Mouse (Mus musculus): ENCODE results near the gene Cds2.
"Not testable (repeated sequence)": the region's sequence is repeated elsewhere in the genome, so short reads cannot be mapped to it uniquely, and the experiment has no call there.

Cds2 gene

GRCm38 (mm10) chr2:132293694-132294450 lies 30.9 kb downstream of the Cds2 start:
- DNase-seq = no peak

GRCm38 (mm10) chr2:132298250-132298649 lies 35.3 kb downstream of the Cds2 start:
- DNase-seq = no peak

- no peak for DNase-seq
These were observed 38.5 kb downstream of the Cds2 start for GRCm38 (mm10) chr2:132301436-132301835.

GRCm38 (mm10) chr2:132305165-132305564 lies 42.2 kb downstream of the Cds2 start:
- peak in 1 of 2 experiments; percentile 11 for DNase-seq

DNA sequence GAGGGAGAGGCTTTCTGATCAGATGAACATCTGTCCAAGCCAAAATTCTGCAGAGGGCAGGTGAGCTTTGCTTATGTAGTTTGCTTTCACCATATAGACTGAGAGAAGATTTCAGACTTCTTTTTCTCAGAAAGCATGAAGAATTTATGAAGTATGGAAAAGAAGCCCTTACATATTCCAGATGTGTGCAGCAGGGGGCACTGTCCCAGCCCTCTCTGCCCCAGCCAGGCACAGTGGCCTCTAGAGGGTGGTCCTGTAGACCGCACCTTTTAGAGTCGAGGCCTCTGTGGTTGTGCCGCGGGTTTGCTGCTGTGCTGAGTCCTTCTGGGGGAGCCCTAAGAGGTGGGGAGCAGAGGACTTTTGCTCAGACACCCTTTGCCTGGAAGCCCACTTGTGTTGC lies 43.0 kb downstream of the Cds2 start:
- DNase-seq = peak in 1 of 2 experiments; percentile 34

DNA sequence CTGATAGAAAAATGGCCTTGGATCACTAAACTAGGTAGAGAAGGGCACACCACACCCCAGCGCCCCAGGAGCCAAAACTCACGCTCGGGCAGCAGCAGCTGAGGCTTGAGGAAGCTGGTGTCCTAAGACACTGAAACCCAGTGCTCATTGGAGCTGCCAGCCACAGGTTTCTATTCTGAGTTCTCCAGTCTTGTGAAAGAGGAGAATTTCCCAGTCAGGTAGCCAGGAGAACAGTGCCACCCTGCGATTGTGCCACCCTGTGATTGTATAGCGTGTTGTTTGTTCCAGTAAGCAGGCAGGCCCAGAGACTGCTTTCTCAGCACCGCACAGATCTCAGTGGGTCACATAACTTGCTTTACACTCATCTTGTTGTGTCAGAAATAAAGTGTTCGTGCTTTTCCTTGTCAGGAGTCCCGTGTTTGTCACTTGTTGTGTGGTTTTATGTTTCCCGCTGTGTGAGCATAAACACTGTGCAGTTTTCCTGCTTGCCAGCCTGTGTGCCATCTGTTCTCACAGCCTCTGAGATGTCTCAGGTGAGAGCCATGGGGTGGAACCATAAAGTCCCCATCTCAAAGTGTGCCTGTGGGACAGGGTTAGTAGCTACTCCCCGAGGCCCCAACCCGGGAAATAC lies 44.4 kb downstream of the Cds2 start:
- peak in 1 of 2 experiments; percentile 25 for DNase-seq

DNA sequence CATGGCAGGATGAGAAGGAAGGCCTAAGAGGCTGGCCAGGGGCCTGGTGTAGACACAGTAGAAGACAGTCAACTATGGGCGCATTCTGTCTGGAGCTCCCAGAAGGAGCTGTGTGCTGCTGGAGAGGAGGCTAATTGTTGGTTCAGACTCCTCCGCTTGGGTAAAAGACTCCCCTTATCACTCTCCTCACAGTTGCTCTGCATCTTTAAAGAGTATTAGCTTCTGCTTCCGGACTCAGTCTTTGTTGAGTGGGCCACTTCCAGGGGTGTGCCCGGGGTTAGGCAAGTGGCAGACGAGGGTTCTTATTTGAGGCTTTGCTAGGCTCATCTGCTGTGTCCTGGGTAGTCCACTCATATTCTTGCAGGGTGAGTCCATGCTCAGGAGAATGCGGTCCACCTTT lies 45.9 kb downstream of the Cds2 start:
- no peak for DNase-seq

- peak in 1 of 2 experiments; percentile 5 for DNase-seq
These were observed 46.5 kb downstream of the Cds2 start for GRCm38 (mm10) chr2:132309398-132309930.

DNA sequence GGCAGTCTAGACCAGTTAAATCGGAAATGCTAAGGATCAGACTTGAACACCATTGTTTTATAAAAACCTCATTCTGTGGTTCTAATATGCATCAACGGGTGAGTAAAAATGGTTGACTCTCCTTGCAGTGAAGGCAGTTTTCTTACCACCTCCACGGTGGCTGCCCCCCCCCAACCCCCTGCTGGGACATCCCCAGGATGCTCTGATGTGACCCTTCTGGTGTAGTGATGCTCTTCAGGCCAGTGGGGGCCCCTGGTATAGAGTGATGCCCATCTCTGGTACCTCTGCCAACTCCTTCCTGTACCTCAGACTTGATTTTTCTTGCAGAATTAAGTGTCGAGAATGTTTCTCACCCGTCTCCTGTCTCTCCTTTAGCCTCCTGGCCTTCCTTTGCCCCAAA lies 49.7 kb downstream of the Cds2 start:
- DNase-seq = peak in 1 of 2 experiments; percentile 27

DNA sequence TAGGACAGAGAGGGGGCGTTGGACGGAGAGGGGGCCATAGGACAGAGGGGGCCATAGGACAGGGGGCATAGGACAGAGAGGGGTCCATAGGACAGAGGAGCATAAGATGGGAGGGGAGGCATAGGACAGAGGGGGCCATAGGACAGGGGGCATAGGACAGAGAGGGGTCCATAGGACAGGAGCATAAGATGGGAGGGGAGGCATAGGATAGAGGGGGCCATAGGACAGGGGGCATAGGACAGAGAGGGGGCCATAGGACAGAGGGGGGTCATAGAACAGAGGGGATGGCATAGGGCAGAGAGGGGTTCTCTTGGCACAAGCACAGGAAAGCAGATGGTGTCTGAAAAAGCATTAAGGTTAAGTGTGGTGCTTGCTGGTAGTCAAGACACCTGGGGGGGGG lies 50.6 kb downstream of the Cds2 start:
- DNase-seq = peak in 1 of 2 experiments; percentile 6

DNA sequence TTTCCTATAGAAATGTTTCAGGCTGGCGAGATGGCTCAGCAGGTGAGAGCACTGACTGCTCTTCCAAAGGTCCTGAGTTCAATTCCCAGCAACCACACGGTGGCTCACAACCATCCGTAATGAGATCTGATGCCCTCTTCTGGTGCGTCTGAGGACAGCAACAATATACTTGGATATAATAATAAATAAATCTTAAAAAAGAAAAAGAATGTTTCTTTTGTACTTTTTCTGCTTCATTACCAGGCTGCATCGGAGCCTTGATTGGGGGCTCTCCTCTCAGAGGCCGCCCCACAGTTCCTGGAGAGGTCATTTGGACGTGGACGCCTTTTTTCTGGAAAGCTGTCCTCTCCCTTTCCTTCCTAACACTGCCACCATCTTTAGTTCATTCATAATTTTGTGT lies 51.1 kb downstream of the Cds2 start:
- not testable (repeated sequence) for DNase-seq

DNA sequence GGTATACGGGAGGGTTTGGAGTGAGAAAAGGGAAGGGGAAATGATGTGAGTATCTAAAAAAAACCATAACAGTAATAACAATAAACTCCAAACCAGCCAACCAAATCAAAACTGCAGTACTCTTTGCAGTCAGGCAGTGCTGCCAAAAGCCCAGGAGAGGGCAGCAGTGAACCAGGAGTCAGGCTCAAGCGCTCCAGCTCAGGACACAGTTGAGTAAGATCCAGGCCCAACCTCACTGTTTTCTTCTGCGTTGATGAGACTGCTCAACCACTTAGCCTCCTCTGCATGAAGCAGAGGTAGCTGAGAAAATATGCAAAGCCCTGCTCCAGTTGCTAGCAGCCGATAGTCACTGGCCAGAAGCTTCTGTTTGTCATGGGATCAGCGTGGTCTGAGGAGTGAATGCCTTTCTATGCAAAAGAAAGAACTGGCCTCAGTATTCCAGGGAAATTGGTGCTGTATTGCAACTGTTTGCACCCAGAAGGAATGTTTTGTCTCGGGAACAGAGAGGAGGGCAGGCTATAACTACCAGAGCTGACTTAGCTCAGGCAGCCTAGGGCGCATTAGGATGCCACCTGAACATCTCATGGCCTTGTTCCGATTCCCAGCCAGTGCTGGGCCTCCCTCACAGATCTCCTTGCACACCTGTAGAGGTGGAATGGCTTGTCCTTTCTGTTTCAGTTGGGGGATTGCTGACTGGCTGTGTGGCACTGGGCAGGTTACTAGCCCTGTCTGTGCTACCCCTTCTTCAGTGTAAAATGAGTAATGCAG lies 53.3 kb downstream of the Cds2 start:
- DNase-seq = peak; percentile 68 to 70

GRCm38 (mm10) chr2:132317178-132317577 lies 54.2 kb downstream of the Cds2 start:
- DNase-seq = no peak

- no peak for DNase-seq
These were observed 57.6 kb downstream of the Cds2 start for GRCm38 (mm10) chr2:132320516-132320915.

GRCm38 (mm10) chr2:132323541-132323940 lies 60.6 kb downstream of the Cds2 start:
- DNase-seq = no peak

GRCm38 (mm10) chr2:132337202-132337601 lies 74.3 kb downstream of the Cds2 start:
- no peak for DNase-seq

DNA sequence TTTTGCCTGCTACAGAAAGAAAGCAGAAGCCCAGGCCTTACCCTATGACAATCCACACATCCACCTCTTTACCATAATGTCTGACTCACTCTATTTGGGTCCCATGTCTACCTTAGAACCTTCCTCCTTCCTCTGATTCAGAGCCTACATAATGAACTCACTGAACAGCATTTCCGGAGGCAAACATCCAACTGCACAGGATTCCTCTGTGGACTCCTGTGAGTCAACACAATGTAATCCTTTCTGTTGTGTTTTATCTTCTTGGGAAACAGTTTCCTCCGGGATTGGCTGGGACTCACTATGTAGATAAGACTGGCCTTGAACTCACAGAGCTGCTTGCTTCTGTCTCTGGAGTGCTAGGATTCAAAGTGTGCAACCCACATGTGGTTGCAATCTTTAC lies 77.4 kb downstream of the Cds2 start:
- no peak for DNase-seq

- no peak for DNase-seq
These were observed 78.3 kb downstream of the Cds2 start for GRCm38 (mm10) chr2:132341293-132341692.

DNA sequence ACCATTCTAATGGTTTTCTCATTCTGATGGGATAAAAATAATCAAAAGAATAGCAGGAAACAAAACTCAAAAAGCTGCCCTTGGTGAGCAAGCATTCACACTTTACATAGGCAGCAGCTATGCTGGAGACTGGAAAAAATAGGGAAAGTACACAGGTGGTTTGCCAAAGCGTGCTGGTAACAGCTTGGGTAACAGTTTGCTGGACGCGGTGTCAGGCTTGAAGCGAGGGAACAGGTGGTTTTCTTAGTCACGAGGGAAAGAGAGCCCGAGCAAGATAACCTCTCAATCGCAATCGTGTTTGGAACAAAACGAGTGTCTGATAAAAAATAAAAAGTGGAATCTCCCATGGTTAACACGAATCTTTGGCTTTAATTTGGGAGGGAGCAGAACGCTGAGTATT lies 80.9 kb downstream of the Cds2 start:
- DNase-seq = no peak

Measured in kidney, postnatal 25 days (tissue).